Mouse (Mus musculus) lung, embryonic 15.5 days (tissue): ENCODE measurements around the gene Trappc3l. TPM values are rescaled to one million over a fixed set of nuclear protein-coding genes. Genes with fewer than 3 reads are reported as not detected.

Experiments
- ATAC-seq: fragments of 200-750 bp; cut with Nextera tagmentation; 2 replicates; pipeline ENCODE4 v1.8.0; 2017; ENCODE audit warnings: moderate number of reproducible peaks, borderline replicate concordance; ENCODE audit not compliant: low FRiP score, low TSS enrichment; ENCODE audit errors: extremely low read depth
- H3K27ac ChIP-seq: fragments of 300-500 bp; sonication (generic); 2 replicates; pipeline ENCODE4 v1.5.1; 2015; ENCODE audit warnings: moderate library complexity, mild to moderate bottlenecking, inconsistent platforms
- H3K27me3 ChIP-seq: fragments of 300-500 bp; sonication (generic); 2 replicates; pipeline ENCODE4 v1.6.1; 2015; ENCODE audit warnings: inconsistent platforms
- H3K36me3 ChIP-seq: fragments of 300-500 bp; sonication (generic); 2 replicates; pipeline ENCODE4 v1.6.1; 2015; ENCODE audit warnings: inconsistent platforms
- H3K4me1 ChIP-seq: fragments of 300-500 bp; sonication (generic); 2 replicates; pipeline ENCODE4 v1.6.1; 2015; ENCODE audit warnings: inconsistent platforms
- H3K4me2 ChIP-seq: fragments of 300-500 bp; sonication (generic); 2 replicates; pipeline ENCODE4 v1.6.1; 2015; ENCODE audit warnings: inconsistent platforms, mild to moderate bottlenecking, moderate library complexity
- H3K4me3 ChIP-seq: fragments of 300-500 bp; sonication (generic); 2 replicates; pipeline ENCODE4 v1.5.1; 2015; ENCODE audit warnings: mild to moderate bottlenecking, inconsistent platforms
- H3K9ac ChIP-seq: fragments of 300-500 bp; sonication (generic); 2 replicates; pipeline ENCODE4 v1.6.1; 2015; ENCODE audit warnings: inconsistent platforms
- H3K9me3 ChIP-seq: fragments of 300-500 bp; sonication (generic); 2 replicates; pipeline ENCODE4 v1.6.1; 2016; ENCODE audit warnings: inconsistent platforms
- WGBS: fragments of 180-500 bp; shearing (Covaris S2); methylation state at CpG from one replicate; pipeline ENCODE4 v1.1.7; 2015; 5-methylcytosine and 5-hydroxymethylcytosine counted together
- polyA plus RNA-seq: library from polyadenylated mRNA; unstranded; fragments of >200 nt; fragmentation: Nextera tagmentation; extraction: Ambion mirVana; gene quantifications from 2 replicates; pipeline ENCODE4 v1.2.1, GENCODE M21; 2015

Trappc3l gene
- polyA plus RNA-seq, 1 experiment from 2014 or later = not detected

GRCm38 (mm10) chr10:34096418-34096883, 59.1 kb downstream of the Trappc3l start, which contains the start of gene Calhm5:
Gene Calhm5 (minus strand): TSS chr10:34096519.
- no peaks in the 10 kb centered on the region for H3K27me3 ChIP-seq
- no peaks in the 10 kb centered on the region for H3K36me3 ChIP-seq
- H3K9me3 ChIP-seq = no peaks in the 10 kb centered on the region
- WGBS = 10% methylated on average over 9 of the region's 9 CpGs
- no peaks in the 10 kb centered on the region; the same call in 1 of the 2 replicates for H3K4me1 ChIP-seq
- H3K9ac ChIP-seq = peak within 1 kb of the TSS; percentile 22; the same call in 1 of the 2 replicates
- ATAC-seq = peak; percentile 87; the same call in 1 of the 2 replicates
- peak within 1 kb of the TSS; percentile 37; the same call in 1 of the 2 replicates for H3K27ac ChIP-seq
- H3K4me2 ChIP-seq = peak within 1 kb of the TSS; percentile 50
- H3K4me3 ChIP-seq = peak within 1 kb of the TSS; percentile 28

- no peak overlapping the region for H3K4me2 ChIP-seq
- H3K27ac ChIP-seq = no peak overlapping the region
- WGBS = 66% methylated on average over 13 of the region's 13 CpGs
- no peaks in the 10 kb centered on the region for H3K27me3 ChIP-seq
- H3K36me3 ChIP-seq = no peaks in the 10 kb centered on the region
- H3K9ac ChIP-seq = no peak overlapping the region
- ATAC-seq = no peak
- H3K4me3 ChIP-seq = no peak overlapping the region
- H3K9me3 ChIP-seq = no peaks in the 10 kb centered on the region
- H3K4me1 ChIP-seq = no peaks in the 10 kb centered on the region
Measured at GRCm38 (mm10) chr10:34110863-34111465, 73.6 kb downstream of the Trappc3l start.

DNA sequence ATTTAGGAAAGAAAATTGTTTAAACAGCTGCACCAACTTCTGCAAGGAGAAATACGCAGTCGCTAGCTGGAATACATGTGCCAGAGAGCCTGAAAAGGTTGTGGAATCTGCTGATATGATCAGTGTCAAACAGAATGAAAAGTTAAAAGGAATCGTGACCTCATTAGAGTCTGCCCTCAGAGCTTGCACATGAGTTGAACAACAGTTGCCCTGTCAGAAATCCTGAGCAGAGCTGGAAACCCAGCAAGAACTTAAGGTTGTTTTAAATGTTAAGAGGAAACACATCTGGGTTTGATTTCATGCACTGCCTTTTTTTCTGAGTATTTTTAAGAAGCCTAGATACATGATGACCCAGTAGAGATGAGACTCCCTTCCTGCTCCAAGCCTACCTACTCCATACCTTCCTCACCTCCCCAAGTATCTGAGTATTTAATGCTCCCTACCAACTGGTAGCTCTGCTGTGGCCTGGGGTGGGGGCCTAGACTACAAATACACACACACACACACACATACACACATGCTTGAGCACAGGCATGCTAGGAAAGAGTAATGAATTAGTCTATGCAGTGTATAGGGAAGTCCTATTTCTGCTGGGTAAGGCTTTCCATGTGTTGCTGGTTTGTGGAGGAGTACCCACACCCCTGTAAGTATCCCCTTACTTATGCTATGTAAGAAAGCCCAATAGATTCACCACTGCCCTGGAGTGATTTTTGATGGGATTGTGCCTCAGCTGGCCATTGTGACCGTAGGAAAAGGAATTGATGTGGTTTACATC, 74.8 kb downstream of the Trappc3l start:
- Histone ChIP-seq H3K4me2 (no peak overlapping the region), H3K4me1 (no peaks in the 10 kb centered on the region), H3K9ac (no peak overlapping the region), H3K4me3 (no peak overlapping the region), H3K9me3 (no peaks in the 10 kb centered on the region), H3K27me3 (no peaks in the 10 kb centered on the region), H3K36me3 (no peaks in the 10 kb centered on the region), H3K27ac (no peak overlapping the region)
- WGBS = 59% methylated on average over 4 of the region's 4 CpGs
- no peak for ATAC-seq

GRCm38 (mm10) chr10:34117131-34117530, 79.7 kb downstream of the Trappc3l start:
- H3K4me1 ChIP-seq = no peaks in the 10 kb centered on the region
- H3K27ac ChIP-seq = no peak overlapping the region
- ATAC-seq = no peak
- no peaks in the 10 kb centered on the region for H3K9me3 ChIP-seq
- H3K4me2 ChIP-seq = no peak overlapping the region
- H3K9ac ChIP-seq = no peak overlapping the region
- H3K36me3 ChIP-seq = no peaks in the 10 kb centered on the region
- H3K4me3 ChIP-seq = no peak overlapping the region
- 40% methylated on average over 3 of the region's 3 CpGs for WGBS
- no peaks in the 10 kb centered on the region for H3K27me3 ChIP-seq

GRCm38 (mm10) chr10:34117770-34118169, 80.4 kb downstream of the Trappc3l start:
- ATAC-seq = no peak
- Histone ChIP-seq H3K9me3 (no peaks in the 10 kb centered on the region), H3K27ac (no peak overlapping the region)

DNA sequence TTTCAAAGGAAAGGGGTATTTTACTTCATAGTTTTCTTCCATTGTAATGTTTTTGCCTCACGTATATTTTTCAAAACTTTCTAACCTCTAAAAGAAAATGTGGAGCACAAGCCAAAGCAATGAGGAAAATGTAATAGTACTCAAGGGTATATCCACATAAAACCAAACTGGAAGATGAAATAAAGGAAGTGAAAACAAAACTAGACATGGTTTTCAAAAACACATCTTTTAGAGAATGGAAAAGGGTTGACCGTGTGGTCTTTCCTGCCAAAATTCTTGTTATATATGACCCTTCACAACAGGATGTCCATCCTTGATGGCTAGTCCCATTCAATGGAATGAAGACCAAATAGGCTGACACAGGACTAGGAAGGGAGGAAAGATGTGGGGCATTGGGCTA, 81.0 kb downstream of the Trappc3l start:
- Histone ChIP-seq H3K4me2 (no peak overlapping the region), H3K36me3 (no peaks in the 10 kb centered on the region), H3K27ac (no peak overlapping the region), H3K4me1 (no peaks in the 10 kb centered on the region), H3K9me3 (no peaks in the 10 kb centered on the region), H3K27me3 (no peaks in the 10 kb centered on the region), H3K9ac (no peak overlapping the region), H3K4me3 (no peak overlapping the region)
- 89% methylated on average over 2 of the region's 2 CpGs for WGBS
- ATAC-seq = no peak

More at GRCm38 (mm10) chr10:34117770-34118169, 80.4 kb downstream of the Trappc3l start:
- H3K4me2 ChIP-seq = no peak overlapping the region
- no peak overlapping the region for H3K4me3 ChIP-seq
- H3K9ac ChIP-seq = no peak overlapping the region
- no peaks in the 10 kb centered on the region for H3K4me1 ChIP-seq
- H3K27me3 ChIP-seq = no peaks in the 10 kb centered on the region
- no peaks in the 10 kb centered on the region for H3K36me3 ChIP-seq

- Histone ChIP-seq H3K9ac (peak within 1 kb of the TSS; percentile 37), H3K27me3 (no peaks in the 10 kb centered on the region), H3K4me2 (peak within 1 kb of the TSS; percentile 87), H3K4me3 (peak within 1 kb of the TSS; percentile 53), H3K27ac (no peak within 1 kb of the TSS), H3K36me3 (no peaks in the 10 kb centered on the region), H3K9me3 (no peaks in the 10 kb centered on the region), H3K4me1 (peaks cover 13% of the 10 kb centered on the region; the same call in 1 of the 2 replicates)
- WGBS = 13% methylated on average over 44 of the region's 44 CpGs
- ATAC-seq = peak; percentile 74
Measured at GRCm38 (mm10) chr10:34127392-34128378, 90.3 kb downstream of the Trappc3l start, which contains the start of gene Calhm6. Gene Calhm6 (minus strand): TSS chr10:34127984.

DNA sequence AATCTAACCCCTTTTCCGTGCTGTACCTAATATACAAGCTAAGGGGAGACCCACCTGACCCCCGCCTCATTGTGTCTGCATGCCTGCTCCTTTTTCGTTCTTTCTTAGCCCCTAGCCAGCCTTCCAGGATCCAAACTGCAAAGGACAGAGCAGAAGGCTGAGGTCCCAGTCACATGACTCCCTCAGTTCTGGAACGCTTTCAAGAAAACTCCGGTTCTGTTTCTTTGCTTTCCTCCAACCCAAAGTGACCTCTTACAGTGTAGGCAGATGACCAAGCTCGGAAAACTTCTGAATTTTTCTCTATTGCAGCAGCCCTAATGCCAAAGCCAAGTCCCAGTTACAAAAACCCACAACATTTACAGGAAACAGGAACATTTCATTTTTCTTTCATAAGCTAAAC, 91.0 kb downstream of the Trappc3l start:
- H3K36me3 ChIP-seq = no peaks in the 10 kb centered on the region
- peaks cover 13% of the 10 kb centered on the region; the same call in 1 of the 2 replicates for H3K4me1 ChIP-seq
- ATAC-seq = no peak
- no peak overlapping the region for H3K4me3 ChIP-seq
- H3K9me3 ChIP-seq = no peaks in the 10 kb centered on the region
- 67% methylated on average over 6 of the region's 6 CpGs for WGBS
- no peak overlapping the region for H3K4me2 ChIP-seq
- H3K27ac ChIP-seq = no peak overlapping the region
- H3K27me3 ChIP-seq = no peaks in the 10 kb centered on the region
- no peak overlapping the region for H3K9ac ChIP-seq

DNA sequence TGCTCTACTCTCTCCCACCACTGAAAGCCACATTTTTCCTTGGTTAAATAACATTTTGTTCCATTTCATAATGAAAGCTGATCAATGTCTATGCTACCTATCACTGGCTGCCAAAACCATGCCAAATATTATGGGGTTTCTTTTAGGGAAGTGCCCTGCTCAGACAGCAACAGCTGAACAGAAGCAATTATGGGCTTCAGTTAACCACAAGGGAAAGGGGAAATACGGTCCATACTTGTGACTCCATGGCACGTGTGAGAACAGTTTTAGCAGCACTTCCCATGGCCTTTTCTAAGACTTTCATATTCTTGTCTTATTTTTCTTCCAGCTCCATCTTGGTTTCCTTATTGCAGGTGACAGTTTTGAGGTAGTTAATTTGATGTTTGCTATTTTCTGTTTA, 94.0 kb downstream of the Trappc3l start:
- no peak overlapping the region for H3K4me3 ChIP-seq
- H3K27ac ChIP-seq = no peak overlapping the region
- no peak overlapping the region for H3K4me2 ChIP-seq
- H3K4me1 ChIP-seq = peaks cover 13% of the 10 kb centered on the region; the same call in 1 of the 2 replicates
- no peaks in the 10 kb centered on the region for H3K27me3 ChIP-seq
- no peaks in the 10 kb centered on the region for H3K9me3 ChIP-seq
- 63% methylated on average over 2 of the region's 2 CpGs for WGBS
- no peaks in the 10 kb centered on the region for H3K36me3 ChIP-seq
- ATAC-seq = no peak
- no peak overlapping the region for H3K9ac ChIP-seq

DNA sequence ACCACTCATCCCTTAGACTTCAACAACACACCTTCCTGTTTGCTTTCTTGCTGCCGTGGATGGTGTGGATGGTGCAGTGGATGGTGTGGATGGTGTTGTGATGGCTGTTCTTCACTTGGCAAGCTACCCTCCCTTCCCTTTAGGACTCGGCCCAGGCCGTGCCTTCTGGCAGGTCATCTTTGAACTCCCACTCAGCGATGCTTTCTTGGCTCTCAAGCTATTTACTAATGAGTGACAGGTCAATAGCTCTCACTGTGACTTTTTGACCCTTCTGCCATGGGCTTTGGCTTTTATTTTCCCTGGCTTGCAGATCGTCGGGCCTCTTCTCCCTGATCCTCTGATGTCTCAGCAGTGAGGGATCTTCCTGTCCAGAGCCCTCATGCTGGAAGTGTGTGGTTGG, 99.0 kb downstream of the Trappc3l start:
- Histone ChIP-seq H3K4me2 (no peak overlapping the region), H3K9ac (no peak overlapping the region), H3K36me3 (no peaks in the 10 kb centered on the region), H3K27ac (no peak overlapping the region), H3K4me1 (no peaks in the 10 kb centered on the region), H3K4me3 (no peak overlapping the region), H3K9me3 (no peaks in the 10 kb centered on the region), H3K27me3 (no peaks in the 10 kb centered on the region)
- no peak for ATAC-seq
- 22% methylated on average over 6 of the region's 6 CpGs for WGBS

GRCm38 (mm10) chr10:34138027-34138426, 100.6 kb downstream of the Trappc3l start:
- H3K4me1 ChIP-seq = no peaks in the 10 kb centered on the region
- H3K9ac ChIP-seq = no peak overlapping the region
- H3K36me3 ChIP-seq = no peaks in the 10 kb centered on the region
- no peak overlapping the region for H3K4me3 ChIP-seq
- no peaks in the 10 kb centered on the region for H3K27me3 ChIP-seq
- no peak for ATAC-seq
- 36% methylated on average over 6 of the region's 6 CpGs for WGBS
- no peak overlapping the region for H3K4me2 ChIP-seq
- H3K27ac ChIP-seq = no peak overlapping the region
- H3K9me3 ChIP-seq = no peaks in the 10 kb centered on the region
